Mouse (Mus musculus) ES-Bruce4 (cell line): ENCODE results near the gene 1810010D01Rik.

Experiments used
- CTCF ChIP-seq: IDR thresholded peaks from one replicate; pipeline ENCODE4 v1.8.1; 2011; ENCODE audit warnings: low read depth, low read length
- POLR2A ChIP-seq: IDR thresholded peaks from one replicate; pipeline ENCODE4 v1.8.1; 2011; ENCODE audit warnings: low read length; ENCODE audit not compliant: insufficient read depth

DNA sequence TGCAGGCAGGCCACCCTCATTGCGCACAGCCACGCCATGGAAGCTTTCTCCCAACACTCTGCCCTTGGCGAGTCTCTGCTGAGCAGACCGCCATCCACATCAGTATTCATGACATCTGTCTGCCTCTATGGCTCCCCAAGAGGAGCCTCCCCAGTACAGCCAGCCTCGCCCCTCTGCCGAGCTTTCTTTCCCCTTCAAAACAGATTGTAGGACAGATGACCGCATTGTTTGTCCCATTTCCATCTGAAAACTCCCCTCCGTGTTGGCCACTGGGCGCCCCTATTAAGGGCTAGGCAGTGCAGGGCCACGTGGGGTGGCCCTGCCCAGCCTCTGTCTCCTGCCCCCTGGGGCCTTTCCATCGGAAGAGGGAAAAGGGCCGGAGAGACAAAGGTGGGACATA is 34.8 kb downstream of the 1810010D01Rik start:
- no peak for TF ChIP-seq CTCF
- TF ChIP-seq POLR2A = no peak
